Mouse (Mus musculus) skeletal muscle tissue, postnatal 0 days (tissue): ENCODE measurements around the gene Hist1h4f. TPM values are rescaled to one million over a fixed set of nuclear protein-coding genes. Genes with fewer than 3 reads are reported as not detected.

Experiments
- microRNA-seq, 2 experiments: library from miRNA; unstranded; fragments of <30 nt; microRNA quantifications; one replicate each; pipeline ENCODE4; 2016
- polyA plus RNA-seq: library from polyadenylated mRNA; unstranded; fragments of >200 nt; fragmentation: Nextera tagmentation; extraction: Ambion mirVana; gene quantifications from 2 replicates; pipeline ENCODE4 v1.2.1, GENCODE M21; 2015

The Hist1h4f gene
- polyA plus RNA-seq, 1 experiment from 2014 or later, result 0.80 TPM

Small RNA genes within 50 kb of the gene (microRNA-seq; reads per million reads assigned to microRNA genes)
- gene Gm44297, result 0 reads per million in 2 experiments
- 0 reads per million in 2 experiments for gene Gm44359
- 0 reads per million in 2 experiments for gene Gm44394
- gene n-TStga1, result 0.10 to 0.42 reads per million in 2 experiments

Other genes with a start within 250 kb of the Hist1h4f start
- gene Zfp322a, start 182.4 kb downstream of the Hist1h4f start, polyA plus RNA-seq, result 18.7 and 18.8 TPM in 2 replicates
- 8.7 and 9.1 TPM in 2 replicates for gene Abt1, start 127.8 kb downstream of the Hist1h4f start, polyA plus RNA-seq
- not detected in 2 replicates for gene Btn1a1, start 85.7 kb downstream of the Hist1h4f start, polyA plus RNA-seq
- 0.07 TPM in 1 of 2 replicates, not detected in the other for gene Btn2a2, start 62.8 kb downstream of the Hist1h4f start, polyA plus RNA-seq
- 38.5 and 44.1 TPM in 2 replicates for gene Hist1h4h, start 20.6 kb downstream of the Hist1h4f start, polyA plus RNA-seq
- 1.8 and 3.4 TPM in 2 replicates for gene Hist1h2af, start 17.7 kb downstream of the Hist1h4f start, polyA plus RNA-seq
- 1.00 and 1.2 TPM in 2 replicates for gene Hist1h3g, start 16.2 kb downstream of the Hist1h4f start, polyA plus RNA-seq
- 0.44 and 0.72 TPM in 2 replicates for gene Hist1h2bh, start 8.3 kb downstream of the Hist1h4f start, polyA plus RNA-seq
- 0.50 and 0.59 TPM in 2 replicates for gene Hist1h3f, start 7.6 kb downstream of the Hist1h4f start, polyA plus RNA-seq
- 0.58 and 0.85 TPM in 2 replicates for gene Hist1h1d, start 1.6 kb upstream of the Hist1h4f start, polyA plus RNA-seq
- gene Hist1h3e, start 10.7 kb upstream of the Hist1h4f start, polyA plus RNA-seq, result 2.3 and 2.8 TPM in 2 replicates
- 20.1 and 21.8 TPM in 2 replicates for gene Hist1h2ae, start 19.6 kb upstream of the Hist1h4f start, polyA plus RNA-seq
- gene Hist1h2bg, start 19.7 kb upstream of the Hist1h4f start, polyA plus RNA-seq, result 3.8 and 4.3 TPM in 2 replicates
- 1.8 and 2.3 TPM in 2 replicates for gene Hist1h2bf, start 22.5 kb upstream of the Hist1h4f start, polyA plus RNA-seq
- 0.91 TPM in 2 replicates for gene Hist1h2ad, start 22.7 kb upstream of the Hist1h4f start, polyA plus RNA-seq
- gene Hist1h3d, start 24.1 kb upstream of the Hist1h4f start, polyA plus RNA-seq, result 4.4 and 4.9 TPM in 2 replicates
- 25.5 and 29.4 TPM in 2 replicates for gene Hist1h4d, start 29.9 kb upstream of the Hist1h4f start, polyA plus RNA-seq
- gene Hist1h2be, start 69.5 kb upstream of the Hist1h4f start, polyA plus RNA-seq, result 4.5 and 5.7 TPM in 2 replicates
- gene Hist1h1e, start 70.9 kb upstream of the Hist1h4f start, polyA plus RNA-seq, result 12.7 and 15.0 TPM in 2 replicates
- gene Hist1h2ac, start 132.3 kb upstream of the Hist1h4f start, polyA plus RNA-seq, result 0.88 and 1.4 TPM in 2 replicates
- 186 and 234 TPM in 2 replicates for gene Hist1h2bc, start 132.6 kb upstream of the Hist1h4f start, polyA plus RNA-seq
- not detected in 2 replicates for gene Hist1h1t, start 144.2 kb upstream of the Hist1h4f start, polyA plus RNA-seq
- 1.3 and 2.7 TPM in 2 replicates for gene Hist1h4c, start 146.8 kb upstream of the Hist1h4f start, polyA plus RNA-seq
- gene Hfe, start 159.2 kb upstream of the Hist1h4f start, polyA plus RNA-seq, result 9.6 and 16.8 TPM in 2 replicates
- 191 and 322 TPM in 2 replicates for gene Hist1h1c, start 187.2 kb upstream of the Hist1h4f start, polyA plus RNA-seq
- gene Hist1h3c, start 194.0 kb upstream of the Hist1h4f start, polyA plus RNA-seq, result 0.67 and 1.1 TPM in 2 replicates
- gene Hist1h2bb, start 195.1 kb upstream of the Hist1h4f start, polyA plus RNA-seq, result 0.82 and 1.4 TPM in 2 replicates
- gene Hist1h2ab, start 199.5 kb upstream of the Hist1h4f start, polyA plus RNA-seq, result 10.2 and 10.4 TPM in 2 replicates
- gene Hist1h3b, start 200.6 kb upstream of the Hist1h4f start, polyA plus RNA-seq, result 2.4 and 4.3 TPM in 2 replicates
- 0.83 TPM in 1 of 2 replicates, not detected in the other for gene Hist1h4b, start 205.4 kb upstream of the Hist1h4f start, polyA plus RNA-seq
- gene Hist1h4a, start 209.6 kb upstream of the Hist1h4f start, polyA plus RNA-seq, result 0.61 and 1.1 TPM in 2 replicates
- 0.85 and 1.7 TPM in 2 replicates for gene Hist1h3a, start 210.7 kb upstream of the Hist1h4f start, polyA plus RNA-seq
- gene Hist1h1a, start 212.0 kb upstream of the Hist1h4f start, polyA plus RNA-seq, result 1.2 and 2.0 TPM in 2 replicates
- gene Trim38, start 218.3 kb upstream of the Hist1h4f start, polyA plus RNA-seq, result 0.34 and 0.38 TPM in 2 replicates